Mouse (Mus musculus): ENCODE measurements around the gene Mthfd1l. TPM values are rescaled to one million over a fixed set of nuclear protein-coding genes. Genes with fewer than 3 reads are reported as not detected.

Gene Mthfd1l
- total and polyA plus RNA-seq, 2 experiments from 2014 or later = 7.4 to 10.7 TPM

DNA sequence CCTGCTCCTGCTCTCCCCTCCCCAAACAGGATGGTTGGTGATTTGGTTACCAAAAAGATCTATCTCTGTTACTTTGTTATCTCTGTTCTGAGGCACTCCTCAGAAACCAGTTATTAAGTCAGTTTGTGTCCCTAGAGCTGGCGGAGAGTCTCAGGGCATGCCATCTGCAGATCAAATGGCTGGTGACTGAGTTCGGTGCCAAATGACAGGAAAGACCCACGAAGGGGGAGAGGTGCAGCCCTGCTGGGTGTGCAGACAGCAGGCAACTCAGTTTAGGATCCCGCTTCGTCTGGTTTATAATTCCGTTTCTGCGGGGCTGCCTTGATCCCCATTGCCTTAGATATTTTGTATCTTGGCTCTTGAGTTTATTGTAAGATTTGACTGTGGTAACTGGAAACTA, 168.8 kb downstream of the Mthfd1l start:
- no peak overlapping the region for H3K27ac ChIP-seq
- H3K4me2 ChIP-seq (ENCODE audit: low read depth, low read length) = no peak overlapping the region
- TF ChIP-seq CTCF (IDR thresholded peaks at IDR 0.05; ENCODE audit: low read depth) = no peak
- H3K9me3 ChIP-seq (ENCODE audit: low read length) = no peaks in the 10 kb centered on the region
- H3K9ac ChIP-seq (replicated peaks; ENCODE audit: low read length) = no peak overlapping the region
- no peak for ATAC-seq
- WGBS = 39% methylated on average over 7 of the region's 7 CpGs
- peak; percentile 57 for DNase-seq (ENCODE audit: low spot score)
- no peaks in the 10 kb centered on the region for H3K4me1 ChIP-seq (ENCODE audit: insufficient read depth, low read length)
- H3K4me3 ChIP-seq (ENCODE audit: low read length) = no peak overlapping the region
- no peaks in the 10 kb centered on the region for H3K27me3 ChIP-seq (ENCODE audit: insufficient read depth, low read length)
- H3K36me3 ChIP-seq (ENCODE audit: insufficient read depth, low read length) = no peaks in the 10 kb centered on the region

DNA sequence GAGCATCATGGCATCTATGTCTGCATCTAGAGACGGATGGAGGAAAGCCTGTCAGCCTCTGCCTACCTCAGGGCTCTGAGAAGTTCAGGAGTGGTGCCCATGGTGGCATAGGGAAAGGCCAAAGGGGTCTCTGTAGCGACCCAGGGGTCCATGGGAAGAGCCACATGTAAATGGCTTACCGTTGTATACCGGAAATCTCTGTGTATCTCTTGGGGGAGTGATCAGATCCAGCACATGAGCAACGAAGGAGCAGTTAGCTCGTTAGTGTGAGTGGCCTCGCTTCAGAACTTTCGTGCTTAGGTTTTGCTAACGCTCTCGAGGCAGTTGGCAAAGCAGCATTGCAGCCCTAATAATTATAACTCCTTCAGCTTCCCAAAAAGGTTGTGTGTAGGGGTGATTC, 169.9 kb downstream of the Mthfd1l start:
- Histone ChIP-seq H3K27me3 (ENCODE audit: insufficient read depth, low read length) (no peaks in the 10 kb centered on the region), H3K9ac (replicated peaks; ENCODE audit: low read length) (no peak overlapping the region), H3K36me3 (ENCODE audit: insufficient read depth, low read length) (no peaks in the 10 kb centered on the region), H3K9me3 (ENCODE audit: low read length) (no peaks in the 10 kb centered on the region), H3K27ac (no peak overlapping the region), H3K4me3 (ENCODE audit: low read length) (no peak overlapping the region), H3K4me2 (ENCODE audit: low read depth, low read length) (no peak overlapping the region), H3K4me1 (ENCODE audit: insufficient read depth, low read length) (no peaks in the 10 kb centered on the region)
- no peak for TF ChIP-seq CTCF (IDR thresholded peaks at IDR 0.05; ENCODE audit: low read depth)
- ATAC-seq = no peak
- no peak for DNase-seq (ENCODE audit: low spot score)
- WGBS = 74% methylated on average over 10 of the region's 10 CpGs

DNA sequence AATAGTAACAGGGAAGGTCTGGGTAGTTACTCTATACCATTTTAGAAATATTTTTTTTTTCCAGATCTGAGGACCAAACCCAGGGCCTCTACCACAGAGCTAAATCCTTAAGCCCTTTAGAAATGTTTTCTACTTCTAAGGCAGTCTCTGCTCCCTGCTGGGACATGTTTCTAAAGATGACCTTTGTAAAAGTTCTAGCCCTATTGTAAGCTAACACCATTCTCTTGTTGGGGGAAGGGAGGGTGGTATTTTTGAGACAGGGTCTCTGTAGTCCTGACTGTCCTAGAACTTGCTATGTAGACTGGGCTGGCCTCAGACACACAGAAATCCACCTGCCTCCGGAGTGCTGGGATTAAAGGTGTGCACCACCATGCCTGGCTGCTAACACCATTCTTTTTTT, 170.5 kb downstream of the Mthfd1l start:
- Histone ChIP-seq H3K4me3 (ENCODE audit: low read length) (no peak overlapping the region), H3K4me1 (ENCODE audit: insufficient read depth, low read length) (no peaks in the 10 kb centered on the region), H3K9ac (replicated peaks; ENCODE audit: low read length) (no peak overlapping the region), H3K9me3 (ENCODE audit: low read length) (no peaks in the 10 kb centered on the region), H3K27me3 (ENCODE audit: insufficient read depth, low read length) (no peaks in the 10 kb centered on the region), H3K4me2 (ENCODE audit: low read depth, low read length) (no peak overlapping the region), H3K27ac (no peak overlapping the region), H3K36me3 (ENCODE audit: insufficient read depth, low read length) (no peaks in the 10 kb centered on the region)
- no peak for TF ChIP-seq CTCF (IDR thresholded peaks at IDR 0.05; ENCODE audit: low read depth)
- no peak for ATAC-seq
- 89% methylated on average over 1 of the region's 1 CpGs for WGBS
- no peak for DNase-seq (ENCODE audit: low spot score)

DNA sequence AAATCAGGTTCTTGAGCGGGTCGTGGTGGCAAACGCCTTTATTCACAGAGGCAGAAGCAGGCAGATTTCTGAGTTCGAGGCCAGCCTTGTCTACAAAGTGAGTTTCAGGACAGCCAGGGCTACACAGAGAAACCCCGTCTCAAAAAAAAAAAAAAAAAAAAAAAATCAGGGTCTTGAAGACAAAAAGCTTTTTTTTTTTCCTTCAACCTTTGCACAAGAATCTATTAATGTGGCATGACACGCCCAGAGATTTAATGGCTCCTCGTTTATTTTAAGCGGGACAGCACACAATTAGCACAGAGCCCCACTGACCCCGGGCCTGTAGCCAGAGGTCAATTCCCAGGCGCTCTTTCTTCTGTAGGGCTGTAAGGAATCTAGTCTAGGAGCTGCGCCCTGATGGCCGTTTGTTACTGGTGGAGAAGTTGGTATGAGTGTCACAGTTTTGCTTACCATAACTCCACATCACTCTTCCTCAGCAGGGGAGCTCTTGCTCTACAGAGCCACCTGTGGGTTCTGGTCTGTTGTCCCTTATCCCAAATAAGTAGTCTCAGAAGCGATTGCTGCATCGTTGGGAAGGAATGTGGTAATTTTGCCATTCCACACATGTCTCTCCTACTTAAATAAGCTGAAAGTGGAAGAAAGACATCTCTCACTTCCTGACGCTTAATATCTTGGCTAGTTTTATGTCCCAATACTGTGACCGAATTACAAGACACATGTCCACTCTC, 172.3 kb downstream of the Mthfd1l start:
- no peaks in the 10 kb centered on the region for H3K9me3 ChIP-seq (ENCODE audit: low read length)
- DNase-seq (ENCODE audit: low spot score) (no peak), ATAC-seq (no peak)
- H3K9ac ChIP-seq (replicated peaks; ENCODE audit: low read length) = no peak overlapping the region
- no peak overlapping the region for H3K27ac ChIP-seq
- H3K4me1 ChIP-seq (ENCODE audit: insufficient read depth, low read length) = no peaks in the 10 kb centered on the region
- TF ChIP-seq CTCF (IDR thresholded peaks at IDR 0.05; ENCODE audit: low read depth) = no peak
- no peak overlapping the region for H3K4me3 ChIP-seq (ENCODE audit: low read length)
- WGBS = 66% methylated on average over 16 of the region's 16 CpGs
- no peak overlapping the region for H3K4me2 ChIP-seq (ENCODE audit: low read depth, low read length)
- H3K36me3 ChIP-seq (ENCODE audit: insufficient read depth, low read length) = no peaks in the 10 kb centered on the region
- no peaks in the 10 kb centered on the region for H3K27me3 ChIP-seq (ENCODE audit: insufficient read depth, low read length)

DNA sequence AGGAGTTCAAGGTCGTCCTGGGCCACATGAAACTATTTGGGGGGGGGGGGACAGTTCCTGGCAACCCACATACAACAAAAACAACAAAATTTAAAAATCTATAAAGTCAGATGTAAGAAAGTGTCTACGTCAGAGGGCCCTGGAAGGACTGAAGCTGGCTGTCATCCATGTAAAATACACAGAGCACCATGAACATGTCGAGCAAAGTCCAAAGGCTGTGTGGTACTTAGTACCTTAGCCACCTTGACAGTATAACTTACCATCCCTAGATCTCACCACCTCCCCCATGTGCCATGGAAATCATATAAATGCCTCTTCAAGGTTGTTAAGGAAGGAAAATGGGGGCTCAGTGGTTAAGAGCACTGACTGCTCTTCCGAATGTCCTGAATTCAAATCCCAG, 174.0 kb downstream of the Mthfd1l start:
- no peaks in the 10 kb centered on the region for H3K36me3 ChIP-seq (ENCODE audit: insufficient read depth, low read length)
- no peak overlapping the region for H3K27ac ChIP-seq
- DNase-seq (ENCODE audit: low spot score) (no peak), ATAC-seq (no peak)
- H3K9me3 ChIP-seq (ENCODE audit: low read length) = no peaks in the 10 kb centered on the region
- H3K27me3 ChIP-seq (ENCODE audit: insufficient read depth, low read length) = no peaks in the 10 kb centered on the region
- H3K4me3 ChIP-seq (ENCODE audit: low read length) = no peak overlapping the region
- no peak for TF ChIP-seq CTCF (IDR thresholded peaks at IDR 0.05; ENCODE audit: low read depth)
- H3K4me2 ChIP-seq (ENCODE audit: low read depth, low read length) = no peak overlapping the region
- H3K9ac ChIP-seq (replicated peaks; ENCODE audit: low read length) = no peak overlapping the region
- no peaks in the 10 kb centered on the region for H3K4me1 ChIP-seq (ENCODE audit: insufficient read depth, low read length)
- WGBS = 86% methylated on average over 4 of the region's 4 CpGs

DNA sequence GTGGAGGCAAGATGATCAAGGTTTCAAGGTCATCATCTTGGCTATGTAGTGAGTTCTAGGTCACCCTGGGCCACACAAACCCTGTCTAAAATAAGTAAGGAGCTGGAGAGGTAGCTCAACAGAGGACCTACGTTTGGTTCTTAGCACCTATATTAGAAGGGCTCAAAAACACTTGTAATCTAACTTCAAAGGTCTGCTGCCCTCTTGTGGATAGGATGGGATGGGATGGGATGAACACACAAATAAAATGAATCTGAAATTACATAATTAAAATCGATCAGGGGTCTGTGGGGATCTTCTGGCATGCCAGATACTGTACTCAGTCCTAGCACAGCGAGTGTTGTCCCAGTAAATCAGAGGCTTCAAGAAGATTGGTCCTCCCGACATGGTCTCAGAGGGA, 178.2 kb downstream of the Mthfd1l start:
- Histone ChIP-seq H3K9ac (replicated peaks; ENCODE audit: low read length) (no peak overlapping the region), H3K4me2 (ENCODE audit: low read depth, low read length) (no peak overlapping the region), H3K27ac (no peak overlapping the region), H3K4me3 (ENCODE audit: low read length) (no peak overlapping the region), H3K9me3 (ENCODE audit: low read length) (no peaks in the 10 kb centered on the region), H3K4me1 (ENCODE audit: insufficient read depth, low read length) (no peaks in the 10 kb centered on the region), H3K36me3 (ENCODE audit: insufficient read depth, low read length) (no peaks in the 10 kb centered on the region), H3K27me3 (ENCODE audit: insufficient read depth, low read length) (no peaks in the 10 kb centered on the region)
- 94% methylated on average over 4 of the region's 4 CpGs for WGBS
- no peak for ATAC-seq
- no peak for DNase-seq (ENCODE audit: low spot score)
- 0 out of 2 replicates have a peak, but pooled peaks have one; percentile 16 for TF ChIP-seq CTCF (IDR thresholded peaks at IDR 0.05; ENCODE audit: low read depth)
